Mouse (Mus musculus): ENCODE results near the gene Agtpbp1. TPM values are rescaled to one million over a fixed set of nuclear protein-coding genes. Genes with fewer than 3 reads are reported as not detected.

The Agtpbp1 gene
- polyA plus RNA-seq, 1 experiment from 2014 or later = 72.5 TPM

DNA sequence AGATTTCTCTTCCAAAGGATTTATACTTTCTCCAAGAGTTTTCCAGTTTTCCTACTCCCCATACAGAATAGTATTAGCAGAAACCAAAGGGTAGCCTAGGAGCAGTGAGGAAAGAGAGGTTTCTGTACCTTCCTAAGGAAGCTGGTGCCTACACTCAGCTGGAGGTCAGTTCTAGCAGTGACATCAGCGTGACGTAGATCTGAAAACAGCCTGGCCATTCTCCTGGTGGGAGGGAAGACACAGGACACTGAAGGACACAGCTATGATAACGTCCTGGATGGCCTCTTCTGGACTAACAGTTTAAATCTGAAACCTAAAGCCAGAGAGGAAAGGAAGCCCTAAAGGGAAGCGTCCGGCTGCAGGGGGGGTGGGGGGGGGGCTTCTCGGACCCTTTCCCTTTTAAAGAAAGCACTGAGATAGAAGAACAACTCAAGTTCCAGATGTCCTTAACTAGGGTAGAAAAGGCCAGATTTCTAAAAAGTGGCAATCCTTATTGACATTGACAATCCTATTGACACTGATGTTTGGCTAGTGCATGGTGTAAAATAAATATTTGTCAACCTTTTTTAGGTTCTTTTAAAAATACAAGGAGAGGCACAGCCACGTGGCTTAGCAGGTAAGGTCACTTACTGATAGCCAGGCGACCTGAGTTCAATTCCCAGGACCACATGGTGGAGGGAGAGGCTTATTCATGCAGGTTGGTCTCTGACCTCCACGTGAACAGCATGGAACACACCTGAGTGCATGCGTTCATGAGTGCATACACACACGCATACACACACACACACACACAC, 63.6 kb downstream of the Agtpbp1 start:
- peaks cover 25% of the 10 kb centered on the region for H3K36me3 ChIP-seq
- H3K9me3 ChIP-seq (replicated peaks) = no peaks in the 10 kb centered on the region
- no peaks in the 10 kb centered on the region for H3K27me3 ChIP-seq (replicated peaks)
- H3K4me2 ChIP-seq = no peak overlapping the region
- no peak overlapping the region for H3K9ac ChIP-seq (replicated peaks)
- H3K27ac ChIP-seq (replicated peaks) = no peak overlapping the region
- ATAC-seq (ENCODE audit: low FRiP score) = no peak
- 83% methylated on average over 11 of the region's 11 CpGs for WGBS
- no peaks in the 10 kb centered on the region for H3K4me1 ChIP-seq
- no peak overlapping the region for H3K4me3 ChIP-seq (replicated peaks)

GRCm38 (mm10) chr13:59520834-59521233, 64.2 kb downstream of the Agtpbp1 start:
- Histone ChIP-seq H3K4me2 (no peak overlapping the region), H3K4me1 (no peaks in the 10 kb centered on the region), H3K27me3 (replicated peaks) (no peaks in the 10 kb centered on the region), H3K27ac (replicated peaks) (no peak overlapping the region), H3K4me3 (replicated peaks) (no peak overlapping the region), H3K9me3 (replicated peaks) (no peaks in the 10 kb centered on the region), H3K36me3 (peaks cover 21% of the 10 kb centered on the region), H3K9ac (replicated peaks) (no peak overlapping the region)
- 85% methylated on average over 2 of the region's 2 CpGs for WGBS
- ATAC-seq (ENCODE audit: low FRiP score) = no peak

GRCm38 (mm10) chr13:59519479-59519878, 65.5 kb downstream of the Agtpbp1 start:
- H3K9ac ChIP-seq (replicated peaks) = no peak overlapping the region
- ATAC-seq (ENCODE audit: low FRiP score) = no peak
- WGBS = 93% methylated on average over 6 of the region's 6 CpGs

GRCm38 (mm10) chr13:59518016-59518415, 67.0 kb downstream of the Agtpbp1 start:
- WGBS = 38% methylated on average over 4 of the region's 4 CpGs
- H3K27me3 ChIP-seq (replicated peaks) = no peaks in the 10 kb centered on the region
- H3K4me3 ChIP-seq (replicated peaks) = no peak overlapping the region
- H3K4me2 ChIP-seq = no peak overlapping the region
- no peaks in the 10 kb centered on the region for H3K4me1 ChIP-seq
- ATAC-seq (ENCODE audit: low FRiP score) = no peak
- no peak overlapping the region for H3K27ac ChIP-seq (replicated peaks)
- H3K9ac ChIP-seq (replicated peaks) = no peak overlapping the region
- no peaks in the 10 kb centered on the region for H3K9me3 ChIP-seq (replicated peaks)
- peaks cover 21% of the 10 kb centered on the region; the same call in 1 of the 2 replicates for H3K36me3 ChIP-seq

More at GRCm38 (mm10) chr13:59519479-59519878, 65.5 kb downstream of the Agtpbp1 start:
- H3K27me3 ChIP-seq (replicated peaks) = no peaks in the 10 kb centered on the region
- no peaks in the 10 kb centered on the region for H3K9me3 ChIP-seq (replicated peaks)
- H3K4me1 ChIP-seq = no peaks in the 10 kb centered on the region
- no peak overlapping the region for H3K4me2 ChIP-seq
- H3K27ac ChIP-seq (replicated peaks) = no peak overlapping the region
- H3K36me3 ChIP-seq = peaks cover 17% of the 10 kb centered on the region
- no peak overlapping the region for H3K4me3 ChIP-seq (replicated peaks)

DNA sequence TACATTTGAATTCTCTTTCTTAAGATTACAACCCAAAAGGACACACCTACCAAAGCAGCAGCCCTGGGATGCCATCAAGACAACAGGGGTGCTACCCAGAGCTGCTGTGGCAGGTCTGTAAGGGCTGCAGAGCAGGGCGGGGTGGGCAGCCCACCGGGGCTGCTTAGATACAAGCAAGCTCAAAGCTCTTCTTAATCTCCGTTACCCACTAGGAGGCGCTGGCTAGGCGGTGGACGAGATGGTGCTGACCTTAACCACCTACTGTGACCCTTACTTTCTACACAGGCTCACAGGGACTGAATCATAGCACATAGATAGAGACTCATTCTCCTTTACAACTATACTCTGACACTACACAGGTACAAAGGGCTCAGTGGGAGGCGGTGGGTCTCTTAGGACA, 70.0 kb downstream of the Agtpbp1 start:
- H3K36me3 ChIP-seq = peaks cover 28% of the 10 kb centered on the region
- no peaks in the 10 kb centered on the region for H3K9me3 ChIP-seq (replicated peaks)
- no peak overlapping the region for H3K4me2 ChIP-seq
- no peak for ATAC-seq (ENCODE audit: low FRiP score)
- WGBS = 24% methylated on average over 7 of the region's 7 CpGs
- H3K27ac ChIP-seq (replicated peaks) = no peak overlapping the region
- H3K4me3 ChIP-seq (replicated peaks) = no peak overlapping the region
- H3K27me3 ChIP-seq (replicated peaks) = no peaks in the 10 kb centered on the region
- H3K9ac ChIP-seq (replicated peaks) = no peak overlapping the region
- no peaks in the 10 kb centered on the region for H3K4me1 ChIP-seq

DNA sequence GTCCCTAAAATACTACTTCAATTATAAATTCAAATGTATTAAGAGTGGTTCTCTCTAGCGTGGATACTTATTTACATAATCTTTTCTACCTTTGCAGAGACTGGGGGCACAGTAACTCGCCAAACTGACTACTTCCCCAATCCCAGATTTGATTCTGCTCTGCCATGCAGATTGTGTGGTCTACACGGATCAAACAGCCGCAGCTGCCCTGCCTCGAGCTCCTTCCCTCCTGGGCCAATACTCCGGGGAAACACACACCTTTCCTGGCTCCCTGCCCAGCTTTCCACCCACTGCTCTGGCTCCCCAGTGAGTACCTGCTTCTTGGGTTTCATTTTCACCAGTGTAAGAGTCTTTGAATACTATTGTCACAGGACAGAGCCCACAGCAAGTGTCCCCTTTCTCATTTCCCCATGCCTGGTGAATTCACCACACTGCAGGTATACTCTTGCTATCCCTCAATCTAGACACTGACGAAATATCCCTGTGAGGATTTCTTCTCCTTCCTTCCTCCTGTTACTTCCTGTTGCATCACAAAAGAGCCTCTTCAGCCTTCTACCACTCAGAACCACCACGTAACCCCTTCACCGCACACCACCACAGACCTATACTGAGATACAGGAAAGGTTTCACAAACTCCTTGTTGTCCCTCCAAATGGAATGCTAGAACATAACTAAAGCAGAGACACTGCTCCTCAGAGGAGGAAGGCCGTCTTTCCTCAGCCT, 75.2 kb downstream of the Agtpbp1 start:
- Histone ChIP-seq H3K4me3 (replicated peaks) (no peak overlapping the region), H3K9me3 (replicated peaks) (no peaks in the 10 kb centered on the region), H3K36me3 (peaks cover 26% of the 10 kb centered on the region), H3K4me1 (no peaks in the 10 kb centered on the region), H3K27ac (replicated peaks) (no peak overlapping the region), H3K9ac (replicated peaks) (no peak overlapping the region), H3K27me3 (replicated peaks) (no peaks in the 10 kb centered on the region), H3K4me2 (no peak overlapping the region)
- WGBS = 75% methylated on average over 10 of the region's 10 CpGs
- ATAC-seq (ENCODE audit: low FRiP score) = no peak

- H3K9ac ChIP-seq (replicated peaks) = no peak overlapping the region
- no peak overlapping the region for H3K27ac ChIP-seq (replicated peaks)
- no peak for ATAC-seq (ENCODE audit: low FRiP score)
These were observed 76.4 kb downstream of the Agtpbp1 start for GRCm38 (mm10) chr13:59508584-59508983.

GRCm38 (mm10) chr13:59506450-59506849, 78.6 kb downstream of the Agtpbp1 start:
- Histone ChIP-seq H3K4me3 (replicated peaks) (no peak overlapping the region), H3K9ac (replicated peaks) (no peak overlapping the region), H3K27me3 (replicated peaks) (no peaks in the 10 kb centered on the region), H3K36me3 (peaks cover 19% of the 10 kb centered on the region), H3K4me2 (no peak overlapping the region), H3K9me3 (replicated peaks) (no peaks in the 10 kb centered on the region), H3K27ac (replicated peaks) (no peak overlapping the region), H3K4me1 (no peaks in the 10 kb centered on the region)
- 83% methylated on average over 1 of the region's 1 CpGs for WGBS
- ATAC-seq (ENCODE audit: low FRiP score) = no peak

More at GRCm38 (mm10) chr13:59508584-59508983, 76.4 kb downstream of the Agtpbp1 start:
- no peaks in the 10 kb centered on the region for H3K27me3 ChIP-seq (replicated peaks)
- no peaks in the 10 kb centered on the region for H3K4me1 ChIP-seq
- no peak overlapping the region for H3K4me3 ChIP-seq (replicated peaks)
- H3K36me3 ChIP-seq = peaks cover 26% of the 10 kb centered on the region
- H3K4me2 ChIP-seq = no peak overlapping the region
- H3K9me3 ChIP-seq (replicated peaks) = no peaks in the 10 kb centered on the region
- WGBS = 65% methylated on average over 4 of the region's 4 CpGs

GRCm38 (mm10) chr13:59505867-59506266, 79.2 kb downstream of the Agtpbp1 start:
- Histone ChIP-seq H3K4me3 (replicated peaks) (no peak overlapping the region), H3K27ac (replicated peaks) (no peak overlapping the region), H3K4me2 (no peak overlapping the region), H3K27me3 (replicated peaks) (no peaks in the 10 kb centered on the region), H3K9ac (replicated peaks) (no peak overlapping the region), H3K4me1 (no peaks in the 10 kb centered on the region), H3K36me3 (peaks cover 19% of the 10 kb centered on the region), H3K9me3 (replicated peaks) (no peaks in the 10 kb centered on the region)
- 72% methylated on average over 4 of the region's 4 CpGs for WGBS
- no peak for ATAC-seq (ENCODE audit: low FRiP score)

GRCm38 (mm10) chr13:59503581-59503980, 81.4 kb downstream of the Agtpbp1 start:
- H3K4me1 ChIP-seq = no peaks in the 10 kb centered on the region
- peaks cover 33% of the 10 kb centered on the region for H3K36me3 ChIP-seq
- WGBS = 85% methylated on average over 4 of the region's 4 CpGs
- no peak for ATAC-seq (ENCODE audit: low FRiP score)
- no peaks in the 10 kb centered on the region for H3K9me3 ChIP-seq (replicated peaks)
- H3K27ac ChIP-seq (replicated peaks) = no peak overlapping the region
- no peak overlapping the region for H3K9ac ChIP-seq (replicated peaks)
- no peaks in the 10 kb centered on the region for H3K27me3 ChIP-seq (replicated peaks)
- no peak overlapping the region for H3K4me3 ChIP-seq (replicated peaks)
- no peak overlapping the region for H3K4me2 ChIP-seq

GRCm38 (mm10) chr13:59499831-59500230, 85.2 kb downstream of the Agtpbp1 start:
- Histone ChIP-seq H3K9me3 (replicated peaks) (no peaks in the 10 kb centered on the region), H3K9ac (replicated peaks) (no peak overlapping the region), H3K27me3 (replicated peaks) (no peaks in the 10 kb centered on the region), H3K36me3 (peaks cover 33% of the 10 kb centered on the region), H3K27ac (replicated peaks) (no peak overlapping the region), H3K4me2 (no peak overlapping the region), H3K4me3 (replicated peaks) (no peak overlapping the region), H3K4me1 (peaks cover 3% of the 10 kb centered on the region; the same call in 1 of the 2 replicates)
- whole genome bisulfite sequencing = 83% methylated on average over 6 of the region's 6 CpGs
- ATAC-seq (ENCODE audit: low FRiP score) = no peak

DNA sequence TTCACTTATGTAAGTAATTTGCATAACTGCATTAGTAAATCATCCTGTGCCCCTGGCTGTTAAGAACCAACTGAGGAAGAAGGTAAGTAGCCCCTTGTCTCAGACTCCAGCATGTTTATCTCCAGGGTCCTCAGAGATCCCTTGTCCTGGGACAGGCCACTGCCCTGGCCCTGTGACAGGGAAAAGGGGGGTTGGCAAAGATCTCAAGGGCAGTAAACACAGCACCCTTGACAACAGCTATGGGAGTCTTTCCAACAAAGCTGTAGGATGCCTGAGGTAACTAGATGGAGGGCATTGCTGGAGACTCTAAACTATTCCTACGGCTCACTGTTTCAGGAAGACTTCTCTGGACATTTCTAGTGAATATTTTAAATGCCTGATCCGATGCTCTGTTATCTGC, 85.7 kb downstream of the Agtpbp1 start:
- Histone ChIP-seq H3K27ac (replicated peaks) (no peak overlapping the region), H3K36me3 (peaks cover 38% of the 10 kb centered on the region), H3K4me3 (replicated peaks) (no peak overlapping the region), H3K9me3 (replicated peaks) (no peaks in the 10 kb centered on the region), H3K27me3 (replicated peaks) (no peaks in the 10 kb centered on the region), H3K4me1 (peaks cover 3% of the 10 kb centered on the region; the same call in 1 of the 2 replicates), H3K4me2 (no peak overlapping the region), H3K9ac (replicated peaks) (no peak overlapping the region)
- WGBS = 96% methylated on average over 2 of the region's 2 CpGs
- no peak for ATAC-seq (ENCODE audit: low FRiP score)
